Mouse (Mus musculus) E14TG2a.4 (cell line): ENCODE results near the gene Spata25.

Source experiments
- H3K27me3 ChIP-seq: 2 replicates; pipeline ENCODE4 v1.6.1; 2014; ENCODE audit warnings: low read length, control low read depth; ENCODE audit not compliant: insufficient read depth
- H3K36me3 ChIP-seq: 2 replicates; pipeline ENCODE4 v1.6.1; 2014; ENCODE audit warnings: low read length, control low read depth; ENCODE audit not compliant: insufficient read depth
- H3K4me1 ChIP-seq: replicated peaks from 2 replicates; pipeline ENCODE4 v1.6.1; 2014; ENCODE audit warnings: low read depth, low read length, control low read depth
- H3K4me3 ChIP-seq: replicated peaks from 2 replicates; pipeline ENCODE4 v1.5.1; 2014; ENCODE audit warnings: mild to moderate bottlenecking, low read length
- H3K9me3 ChIP-seq: 2 replicates; pipeline ENCODE4 v1.6.1; 2014; ENCODE audit warnings: low read length, control low read depth
- CTCF ChIP-seq: conservative IDR thresholded peaks from 2 replicates; pipeline ENCODE4 v1.5.1; 2014; ENCODE audit warnings: low read length
- NANOG ChIP-seq: IDR thresholded peaks from 2 replicates; pipeline ENCODE4 v1.6.1; 2014; ENCODE audit warnings: borderline replicate concordance, low read length, mixed read lengths
- POU5F1 ChIP-seq: IDR thresholded peaks from 2 replicates; pipeline ENCODE4 v1.6.1; 2014; ENCODE audit warnings: low read length, borderline replicate concordance

The Spata25 gene

GRCm38 (mm10) chr2:164822636-164823165 is 5.6 kb downstream of the Spata25 start, which contains the start of gene Zswim1:
Gene Zswim1 (plus strand): TSS chr2:164822686.
- Histone ChIP-seq H3K36me3 (peaks cover 68% of the 10 kb centered on the region), H3K27me3 (no peaks in the 10 kb centered on the region), H3K4me1 (peaks cover 89% of the 10 kb centered on the region), H3K4me3 (peak within 1 kb of the TSS; percentile 93), H3K9me3 (no peaks in the 10 kb centered on the region)
- no peak for TF ChIP-seq POU5F1
- TF ChIP-seq CTCF = no peak
- TF ChIP-seq NANOG = no peak

DNA sequence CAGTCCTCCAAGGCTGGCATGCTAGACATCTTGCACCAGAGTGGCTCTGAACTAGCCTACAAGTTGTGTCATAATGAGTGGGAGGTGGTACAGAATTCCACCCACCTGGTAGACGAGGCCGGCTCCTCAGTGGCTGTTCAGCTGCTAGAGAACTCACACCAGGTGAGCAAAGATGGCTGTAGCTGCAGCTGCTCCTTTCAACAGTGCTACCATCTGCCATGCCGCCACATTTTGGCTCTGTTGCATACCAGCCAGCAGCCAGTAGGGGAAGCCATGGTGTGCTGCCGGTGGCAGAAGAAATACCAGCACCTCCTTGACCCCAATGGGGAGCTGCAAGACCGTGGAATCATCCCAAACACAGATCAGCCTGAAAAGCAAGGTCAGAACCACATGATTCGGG is 7.3 kb downstream of the Spata25 start:
- Histone ChIP-seq H3K27me3 (no peaks in the 10 kb centered on the region), H3K4me1 (peaks cover 89% of the 10 kb centered on the region), H3K9me3 (no peaks in the 10 kb centered on the region), H3K4me3 (peak overlapping the region; percentile 93), H3K36me3 (peaks cover 51% of the 10 kb centered on the region)
- TF ChIP-seq POU5F1 = no peak

DNA sequence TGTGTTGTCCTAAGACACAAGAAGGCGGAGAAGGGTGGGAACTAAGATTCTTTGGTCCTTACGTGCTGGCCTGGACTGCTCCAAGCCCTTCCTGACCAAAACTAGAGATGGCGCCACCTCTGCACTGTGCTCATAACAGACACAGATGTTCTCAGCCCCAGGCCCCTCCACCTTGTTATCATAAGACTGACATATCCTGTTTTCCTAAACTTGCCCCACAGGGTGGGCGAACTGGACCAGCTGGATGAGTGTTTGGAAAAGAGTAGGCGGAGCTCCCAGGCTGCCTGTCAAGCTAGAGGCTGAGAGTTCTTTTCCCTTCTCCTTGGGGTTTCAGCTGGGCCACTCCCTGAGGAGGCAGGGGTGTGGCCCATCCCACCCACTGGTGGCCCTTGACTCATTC is 10.6 kb downstream of the Spata25 start:
- no peak for TF ChIP-seq CTCF
- no peak for TF ChIP-seq NANOG
- TF ChIP-seq POU5F1 = no peak
- H3K27me3 ChIP-seq = no peaks in the 10 kb centered on the region
- H3K4me3 ChIP-seq = peak overlapping the region; percentile 18; the same call in 1 of the 2 replicates
- no peaks in the 10 kb centered on the region for H3K9me3 ChIP-seq
- H3K36me3 ChIP-seq = peaks cover 58% of the 10 kb centered on the region
- H3K4me1 ChIP-seq = peaks cover 89% of the 10 kb centered on the region

DNA sequence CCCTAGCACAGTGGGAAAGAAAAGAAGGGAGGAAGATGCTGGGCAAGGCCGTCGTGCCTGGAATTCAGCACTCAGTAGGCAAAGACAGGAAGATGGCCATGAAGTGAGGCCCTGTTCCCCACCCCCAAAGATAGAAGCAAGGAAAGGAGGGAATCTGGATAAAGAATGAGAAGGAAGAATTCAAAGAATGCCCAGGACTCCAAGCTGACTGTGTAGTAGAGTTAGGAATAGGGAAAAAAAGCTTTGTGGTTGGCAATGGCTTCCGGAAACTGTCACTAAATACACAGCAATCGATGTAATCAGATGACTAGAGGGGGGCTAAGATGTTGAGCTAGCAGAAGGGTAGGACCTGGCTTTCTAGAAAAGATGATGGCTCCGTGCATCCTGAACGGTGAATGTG is 11.1 kb downstream of the Spata25 start:
- TF ChIP-seq POU5F1 (no peak), CTCF (no peak), NANOG (no peak)
- H3K9me3 ChIP-seq = no peaks in the 10 kb centered on the region
- peaks cover 63% of the 10 kb centered on the region for H3K36me3 ChIP-seq
- H3K4me3 ChIP-seq = peak overlapping the region; percentile 18; the same call in 1 of the 2 replicates
- H3K27me3 ChIP-seq = no peaks in the 10 kb centered on the region
- H3K4me1 ChIP-seq = peaks cover 86% of the 10 kb centered on the region

DNA sequence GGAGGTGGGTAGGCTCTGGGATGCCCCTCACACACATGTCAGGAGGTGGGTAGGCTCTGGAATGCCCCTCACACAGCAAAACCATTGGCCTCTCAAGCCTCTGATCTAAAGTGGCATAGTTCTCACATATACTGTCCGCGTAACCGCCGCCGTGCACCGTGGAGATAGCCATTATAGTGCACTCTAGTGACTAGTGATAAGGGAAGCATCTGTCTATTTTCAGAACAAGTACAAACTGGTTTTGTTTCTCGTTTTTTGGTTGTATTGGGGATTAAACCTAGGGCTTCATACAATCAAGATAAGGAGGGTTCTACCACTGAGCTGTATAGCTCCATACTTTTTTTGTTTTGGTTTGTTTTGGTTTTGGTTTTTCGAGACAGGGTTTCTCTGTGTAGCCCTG is 12.5 kb downstream of the Spata25 start:
- Histone ChIP-seq H3K9me3 (no peaks in the 10 kb centered on the region), H3K4me1 (peaks cover 72% of the 10 kb centered on the region), H3K27me3 (no peaks in the 10 kb centered on the region), H3K36me3 (peaks cover 61% of the 10 kb centered on the region), H3K4me3 (no peak overlapping the region)
- no peak for TF ChIP-seq CTCF
- TF ChIP-seq POU5F1 = no peak
- no peak for TF ChIP-seq NANOG

DNA sequence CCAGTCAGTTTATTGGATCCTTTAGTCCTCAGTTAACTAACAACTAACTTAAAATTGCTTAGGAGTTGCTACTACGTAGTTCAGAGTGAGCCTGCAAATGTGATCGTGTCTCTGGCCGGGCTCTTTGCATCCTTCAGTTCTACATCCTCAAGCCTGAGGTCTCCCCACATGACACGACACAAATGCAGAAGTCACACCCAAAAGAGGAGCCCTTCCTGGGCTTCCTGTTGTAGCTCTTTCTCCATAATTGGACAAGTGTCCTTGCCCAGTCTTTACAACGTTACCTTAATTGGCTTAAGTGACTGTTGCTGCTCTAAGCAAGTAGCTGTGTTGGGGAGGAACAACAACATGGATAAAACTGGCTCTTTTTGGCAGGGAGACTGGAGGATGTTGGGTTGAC is 13.0 kb downstream of the Spata25 start:
- H3K4me3 ChIP-seq = no peak overlapping the region
- peaks cover 67% of the 10 kb centered on the region for H3K4me1 ChIP-seq
- H3K27me3 ChIP-seq = no peaks in the 10 kb centered on the region
- H3K36me3 ChIP-seq = peaks cover 61% of the 10 kb centered on the region
- TF ChIP-seq NANOG (no peak), POU5F1 (no peak), CTCF (no peak)
- no peaks in the 10 kb centered on the region for H3K9me3 ChIP-seq

GRCm38 (mm10) chr2:164813557-164813956 is 14.8 kb downstream of the Spata25 start:
- H3K27me3 ChIP-seq = no peaks in the 10 kb centered on the region
- H3K4me3 ChIP-seq = no peak overlapping the region
- H3K4me1 ChIP-seq = peaks cover 57% of the 10 kb centered on the region
- peaks cover 62% of the 10 kb centered on the region for H3K36me3 ChIP-seq
- TF ChIP-seq POU5F1 = no peak
- no peak for TF ChIP-seq NANOG
- TF ChIP-seq CTCF = no peak
- H3K9me3 ChIP-seq = no peaks in the 10 kb centered on the region

GRCm38 (mm10) chr2:164806614-164807013 is 21.7 kb downstream of the Spata25 start:
- Histone ChIP-seq H3K9me3 (no peaks in the 10 kb centered on the region), H3K4me1 (peaks cover 45% of the 10 kb centered on the region), H3K27me3 (no peaks in the 10 kb centered on the region)

GRCm38 (mm10) chr2:164805332-164805718 is 23.0 kb downstream of the Spata25 start:
- TF ChIP-seq POU5F1 = no peak
- TF ChIP-seq NANOG = no peak
- TF ChIP-seq CTCF = no peak
- Histone ChIP-seq H3K4me1 (peaks cover 52% of the 10 kb centered on the region), H3K9me3 (no peaks in the 10 kb centered on the region), H3K36me3 (peaks cover 57% of the 10 kb centered on the region), H3K4me3 (peak overlapping the region; percentile 93), H3K27me3 (no peaks in the 10 kb centered on the region)

More at GRCm38 (mm10) chr2:164806614-164807013, 21.7 kb downstream of the Spata25 start:
- H3K4me3 ChIP-seq = peak overlapping the region; percentile 93; the same call in 1 of the 2 replicates
- TF ChIP-seq POU5F1 (no peak), NANOG (no peak), CTCF (no peak)
- H3K36me3 ChIP-seq = peaks cover 54% of the 10 kb centered on the region
